Mouse (Mus musculus): ENCODE results near the gene Nprl2.

DNA sequence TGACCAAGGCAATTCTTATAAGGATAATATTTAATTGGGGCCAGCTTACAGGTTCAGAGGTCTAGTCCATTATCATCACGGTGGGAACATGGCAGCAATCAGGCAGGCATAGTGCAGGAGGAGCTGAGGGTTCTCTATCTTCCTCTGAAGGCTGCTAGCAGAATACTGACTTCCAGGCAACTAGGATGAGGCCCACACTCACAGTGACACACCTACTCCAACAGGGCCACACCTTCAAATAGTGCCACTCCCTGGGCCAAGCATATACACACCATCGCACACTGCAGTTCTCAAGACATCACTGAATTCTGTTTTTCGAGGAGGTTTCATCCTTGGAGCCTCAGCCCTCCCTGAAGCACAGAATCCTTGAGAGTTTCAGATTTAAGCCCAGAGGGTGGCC is 45.7 kb upstream of the Nprl2 start:
- TF ChIP-seq POLR2A (IDR thresholded peaks at IDR 0.05; ENCODE audit: borderline replicate concordance, extremely low read depth, low read depth, low read length), result no peak
- TF ChIP-seq CTCF (IDR thresholded peaks at IDR 0.05; ENCODE audit: insufficient read depth, low read length), result no peak
